11 mouse cellular contexts compared by ENCODE assay signal in the genomic region with DNA sequence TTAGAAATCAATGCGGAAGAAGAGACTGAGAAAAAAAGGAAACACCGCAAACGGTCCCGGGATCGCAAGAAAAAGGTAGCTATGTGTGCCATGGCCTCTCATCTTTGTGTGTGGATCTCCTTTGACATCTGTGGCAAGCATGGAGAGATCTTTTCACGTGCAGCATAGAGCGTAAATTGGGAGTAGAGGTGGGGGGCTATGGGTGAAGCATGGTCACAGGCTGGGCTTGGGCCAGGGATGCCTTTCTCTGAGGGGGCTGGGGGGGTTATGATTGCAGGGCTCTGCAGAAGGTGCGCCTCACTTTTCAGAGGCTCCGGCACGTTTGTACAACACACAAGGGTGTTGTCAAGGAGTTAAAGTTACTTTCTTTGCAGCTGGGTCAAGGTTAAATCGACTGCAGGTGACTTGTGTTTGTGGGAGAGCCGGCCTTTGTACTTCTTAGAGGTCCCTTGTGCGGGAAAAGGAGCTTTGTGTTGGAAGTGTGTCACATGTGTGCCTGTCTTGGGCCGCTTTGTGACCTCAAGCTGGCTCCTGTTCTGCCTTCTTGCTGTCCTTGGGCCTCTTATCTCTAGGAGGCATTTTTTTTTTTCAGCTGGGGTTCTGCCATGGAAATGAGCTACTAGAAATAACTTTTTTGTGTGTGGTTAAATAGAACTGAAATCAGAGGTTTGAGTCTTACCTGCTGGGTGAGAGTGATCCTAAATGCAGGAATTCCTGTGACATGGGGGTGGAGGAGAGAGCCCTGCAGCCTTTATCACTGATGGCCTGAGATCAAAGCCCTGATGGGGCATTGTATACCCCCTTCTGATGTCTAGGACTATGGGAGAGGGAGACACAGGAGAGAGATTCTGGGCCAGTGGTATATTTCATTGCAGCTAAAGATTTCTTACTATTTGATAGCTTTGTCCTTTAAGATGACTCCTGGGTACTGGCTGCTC.
DNase-seq lines count a peak whose midpoint lies in the region; ATAC-seq and TF ChIP-seq lines count a peak whose summit lies in the region.
"Had no signal": no experiment of that assay in that cellular context is flagged by ENCODE, and none has a peak within 500 bp of the region (broad histone marks: within the 10 kb centered on the region; RNA-seq: fewer than 3 reads in every experiment).

No protein-coding gene starts in this region.

- H3K27ac ChIP-seq in layer of hippocampus, adult 2 months, result peak overlapping the region; percentile 94
- peak overlapping the region; percentile 60; the same call in 1 of the 2 replicates for H3K27ac ChIP-seq in embryonic facial prominence, embryonic 12.5 days
- H3K27ac ChIP-seq in hindbrain, embryonic 15.5 days (replicated peaks), result peak overlapping the region; percentile 93
- peak overlapping the region; percentile 91 for H3K27ac ChIP-seq in neural tube, embryonic 15.5 days (replicated peaks)
- H3K27ac ChIP-seq: heart, embryonic 15.5 days had no signal

- H3K4me3 ChIP-seq in layer of hippocampus, adult 2 months, result peak overlapping the region; percentile 62
- H3K4me3 ChIP-seq in embryonic facial prominence, embryonic 12.5 days, result peak overlapping the region; percentile 33
- H3K4me3 ChIP-seq in hindbrain, embryonic 15.5 days, result peak overlapping the region; percentile 44
- peak overlapping the region; percentile 45 for H3K4me3 ChIP-seq in neural tube, embryonic 15.5 days (replicated peaks)
- H3K4me3 ChIP-seq: heart, embryonic 15.5 days; megakaryocyte, embryonic 14.5 days had no signal

- H3K9me3 ChIP-seq in embryonic facial prominence, embryonic 12.5 days, result no peaks in the 10 kb centered on the region
- no peaks in the 10 kb centered on the region for H3K9me3 ChIP-seq in hindbrain, embryonic 15.5 days
- H3K9me3 ChIP-seq in neural tube, embryonic 15.5 days (replicated peaks), result no peaks in the 10 kb centered on the region
- H3K9me3 ChIP-seq: heart, embryonic 15.5 days had no signal

- peaks cover 22% of the 10 kb centered on the region for H3K4me1 ChIP-seq in embryonic facial prominence, embryonic 12.5 days
- H3K4me1 ChIP-seq in hindbrain, embryonic 15.5 days (replicated peaks), result peaks cover 75% of the 10 kb centered on the region
- peaks cover 69% of the 10 kb centered on the region for H3K4me1 ChIP-seq in neural tube, embryonic 15.5 days
- H3K4me1 ChIP-seq: megakaryocyte, embryonic 14.5 days had no signal

- H3K36me3 ChIP-seq in embryonic facial prominence, embryonic 12.5 days, result no peaks in the 10 kb centered on the region
- H3K36me3 ChIP-seq in hindbrain, embryonic 15.5 days, result no peaks in the 10 kb centered on the region
- no peaks in the 10 kb centered on the region for H3K36me3 ChIP-seq in neural tube, embryonic 15.5 days
- H3K36me3 ChIP-seq: heart, embryonic 15.5 days had no signal

- ATAC-seq in embryonic facial prominence, embryonic 12.5 days (ENCODE audit: insufficient number of reproducible peaks, insufficient read depth, low FRiP score, low TSS enrichment), result no peak
- ATAC-seq in hindbrain, embryonic 15.5 days (ENCODE audit: low FRiP score, low read depth), result no peak
- no peak for ATAC-seq in neural tube, embryonic 15.5 days (ENCODE audit: low FRiP score)
- no peak for ATAC-seq in erythroid progenitor cell, adult 5-6 weeks (replicated peaks; ENCODE audit: low FRiP score, poor library complexity, severe bottlenecking)

- TF ChIP-seq CTCF in layer of hippocampus, adult 2 months (conservative IDR thresholded peaks at IDR 0.05), result no peak

- WGBS in embryonic facial prominence, embryonic 12.5 days, result 20% methylated on average over 14 of the region's 14 CpGs
- WGBS in hindbrain, embryonic 15.5 days, result 15% methylated on average over 14 of the region's 14 CpGs
- WGBS in neural tube, embryonic 15.5 days, result 13% methylated on average over 14 of the region's 14 CpGs

- no peak for DNase-seq in layer of hippocampus, adult 2 months (ENCODE audit: low spot score in 2 of 2)
- DNase-seq in layer of hippocampus, adult 9-10 months (ENCODE audit: low spot score), result no peak
- DNase-seq in kidney, postnatal 36 days, result no peak
- DNase-seq in gastrocnemius, postnatal 36 days, result no peak
- DNase-seq: thymus, postnatal 36 days had no signal

- peak overlapping the region; percentile 64 for H3K4me2 ChIP-seq in embryonic facial prominence, embryonic 12.5 days (replicated peaks)
- H3K4me2 ChIP-seq in hindbrain, embryonic 15.5 days, result peak overlapping the region; percentile 76
- H3K4me2 ChIP-seq in neural tube, embryonic 15.5 days, result peak overlapping the region; percentile 62

- no peaks in the 10 kb centered on the region for H3K27me3 ChIP-seq in embryonic facial prominence, embryonic 12.5 days
- no peaks in the 10 kb centered on the region for H3K27me3 ChIP-seq in hindbrain, embryonic 15.5 days
- H3K27me3 ChIP-seq in neural tube, embryonic 15.5 days (replicated peaks), result no peaks in the 10 kb centered on the region
- H3K27me3 ChIP-seq: heart, embryonic 15.5 days had no signal

- peak overlapping the region; percentile 27; the same call in 1 of the 2 replicates for H3K9ac ChIP-seq in embryonic facial prominence, embryonic 12.5 days
- H3K9ac ChIP-seq in hindbrain, embryonic 15.5 days, result peak overlapping the region; percentile 62
- H3K9ac ChIP-seq in neural tube, embryonic 15.5 days (replicated peaks), result peak overlapping the region; percentile 59
- H3K9ac ChIP-seq: heart, embryonic 15.5 days had no signal

- intact Hi-C loops in gastrocnemius, postnatal 36 days (cut with DNase I), result no loop called here
